Comparison of ENCODE assay signal across 13 mouse cellular contexts in the genomic region with DNA sequence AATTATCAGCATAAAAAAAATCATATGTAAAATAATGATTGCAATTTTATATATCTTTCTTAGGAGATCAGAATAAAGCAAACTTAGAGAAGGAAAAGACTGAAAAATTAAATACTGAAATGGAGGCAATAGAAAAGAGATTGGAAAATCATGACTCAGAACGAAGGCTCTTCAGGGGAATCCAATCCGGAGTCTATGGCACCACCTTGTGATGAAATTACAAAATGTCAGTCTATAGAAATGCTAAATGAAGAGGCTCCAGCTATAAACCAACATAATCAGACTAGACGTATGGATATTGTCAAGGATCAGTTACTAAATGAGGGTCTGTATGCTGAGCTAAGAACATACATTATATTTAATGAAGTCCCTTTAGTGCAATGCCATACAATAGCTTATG. TPM values are rescaled to one million over a fixed set of nuclear protein-coding genes. Genes with fewer than 3 reads are reported as not detected.
DNase-seq lines count a peak whose midpoint lies in the region; ATAC-seq and TF ChIP-seq lines count a peak whose summit lies in the region.
"Had no signal": no experiment of that assay in that cellular context is flagged by ENCODE, and none has a peak within 500 bp of the region (broad histone marks: within the 10 kb centered on the region; RNA-seq: fewer than 3 reads in every experiment).

No protein-coding gene starts in this region.

- POLR2A ChIA-PET in Patski (lab: Charles Lee): interaction anchor here (1.0 kb wide), 1 partner anchor 197 kb away, joined by 4 read pairs; no protein-coding TSS in a partner anchor

- CTCF ChIA-PET in Patski (lab: Charles Lee): interaction anchor here (0.9 to 2.7 kb wide), 7 partner anchors 62 to 197 kb away, joined by 3 to 17 read pairs (median 4); no protein-coding TSS in a partner anchor

- H3K4me2 ChIP-seq in heart, postnatal 0 days (ENCODE audit: low read depth, low read length): no peak overlapping the region
- H3K4me2 ChIP-seq in liver, embryonic 14.5 days (ENCODE audit: low read depth): no peak overlapping the region
- H3K4me2 ChIP-seq in liver, embryonic 11.5 days: no peak overlapping the region
- H3K4me2 ChIP-seq: hindbrain, embryonic 15.5 days; limb, embryonic 15.5 days had no signal

- no peak overlapping the region for H3K9ac ChIP-seq in heart, postnatal 0 days (replicated peaks; ENCODE audit: low read depth, low read length)
- no peak overlapping the region for H3K9ac ChIP-seq in liver, embryonic 14.5 days (replicated peaks)
- H3K9ac ChIP-seq in liver, embryonic 11.5 days (ENCODE audit: low read depth, low read length): no peak overlapping the region
- H3K9ac ChIP-seq: hindbrain, embryonic 15.5 days; limb, embryonic 15.5 days had no signal

- TF ChIP-seq EP300 in heart, postnatal 0 days (IDR thresholded peaks at IDR 0.05; ENCODE audit: low read depth): no peak
- no peak for TF ChIP-seq EP300 in liver, embryonic 14.5 days (IDR thresholded peaks at IDR 0.05; ENCODE audit: low read depth)

- in situ Hi-C loops in Patski (cut with MboI; ENCODE audit: low pct_unique_long_range_greater_than_20kb): no loop called here

- TF ChIP-seq CTCF in heart, postnatal 0 days (IDR thresholded peaks at IDR 0.05; ENCODE audit: low read depth): peak; percentile 43
- TF ChIP-seq CTCF in liver, embryonic 14.5 days (IDR thresholded peaks at IDR 0.05; ENCODE audit: low read depth): 0 out of 2 replicates have a peak, but pooled peaks have one; percentile 18
- TF ChIP-seq CTCF in Patski (IDR thresholded peaks at IDR 0.05): peak; percentile 48

- H3K4me1 ChIP-seq in heart, postnatal 0 days (ENCODE audit: control insufficient read depth, insufficient read depth): no peaks in the 10 kb centered on the region
- H3K4me1 ChIP-seq in liver, embryonic 14.5 days (replicated peaks; ENCODE audit: control insufficient read depth in 2 of 2, insufficient read depth in 2 of 2, low read length in 1 of 2): no peaks in the 10 kb centered on the region
- no peaks in the 10 kb centered on the region for H3K4me1 ChIP-seq in liver, embryonic 11.5 days (replicated peaks; ENCODE audit: control insufficient read depth, insufficient read depth, low read length)
- H3K4me1 ChIP-seq: hindbrain, embryonic 15.5 days; limb, embryonic 15.5 days had no signal

- no peak for ATAC-seq in heart, postnatal 0 days (ENCODE audit: insufficient read depth, low read depth)
- no peak for ATAC-seq in liver, embryonic 14.5 days (ENCODE audit: insufficient read depth)
- ATAC-seq in liver, embryonic 11.5 days (replicated peaks; ENCODE audit: low FRiP score): no peak
- no peak for ATAC-seq in Patski

- no peaks in the 10 kb centered on the region for H3K36me3 ChIP-seq in heart, postnatal 0 days (replicated peaks; ENCODE audit: control insufficient read depth, insufficient read depth, low read length)
- no peaks in the 10 kb centered on the region for H3K36me3 ChIP-seq in liver, embryonic 14.5 days (replicated peaks; ENCODE audit: control insufficient read depth, insufficient read depth, low read depth)
- H3K36me3 ChIP-seq in liver, embryonic 11.5 days (ENCODE audit: control insufficient read depth, insufficient read depth, low read length): no peaks in the 10 kb centered on the region
- H3K36me3 ChIP-seq: hindbrain, embryonic 15.5 days; limb, embryonic 15.5 days had no signal

- H3K4me3 ChIP-seq in heart, postnatal 0 days (ENCODE audit: low read depth, low read length): no peak overlapping the region
- H3K4me3 ChIP-seq in liver, embryonic 14.5 days (ENCODE audit: insufficient read depth in 1 of 2, low read depth in 2 of 2, low read length in 2 of 2): no peak overlapping the region
- H3K4me3 ChIP-seq in liver, embryonic 11.5 days (ENCODE audit: low read depth, low read length): no peak overlapping the region
- H3K4me3 ChIP-seq: hindbrain, embryonic 15.5 days; limb, embryonic 15.5 days had no signal

- intact Hi-C loops in heart, postnatal 36 days (cut with DNase I): loop anchor here (1.0 to 2.0 kb wide), 2 partner anchors 97 to 198 kb away; no protein-coding TSS in a partner anchor

- H3K9me3 ChIP-seq in heart, postnatal 0 days (replicated peaks; ENCODE audit: control insufficient read depth, low read length): no peaks in the 10 kb centered on the region
- no peaks in the 10 kb centered on the region for H3K9me3 ChIP-seq in liver, embryonic 14.5 days (ENCODE audit: control insufficient read depth, low read length)
- no peaks in the 10 kb centered on the region for H3K9me3 ChIP-seq in liver, embryonic 11.5 days (ENCODE audit: control insufficient read depth, low read length)
- H3K9me3 ChIP-seq: hindbrain, embryonic 15.5 days; limb, embryonic 15.5 days had no signal

- 0 out of 2 replicates have a peak, but pooled peaks cover 3% of the 10 kb centered on the region for H3K27me3 ChIP-seq in heart, postnatal 0 days (ENCODE audit: control insufficient read depth, insufficient read depth, low read length)
- H3K27me3 ChIP-seq in liver, embryonic 14.5 days (ENCODE audit: control insufficient read depth, insufficient read depth, low read length): no peaks in the 10 kb centered on the region
- no peaks in the 10 kb centered on the region for H3K27me3 ChIP-seq in liver, embryonic 11.5 days (replicated peaks; ENCODE audit: control insufficient read depth, insufficient read depth, low read length)
- H3K27me3 ChIP-seq in Patski: no peaks in the 10 kb centered on the region
- H3K27me3 ChIP-seq: hindbrain, embryonic 15.5 days; limb, embryonic 15.5 days had no signal

- H3K27ac ChIP-seq in heart, postnatal 0 days (ENCODE audit: low read depth): no peak overlapping the region
- H3K27ac ChIP-seq in liver, embryonic 14.5 days: no peak overlapping the region
- no peak overlapping the region for H3K27ac ChIP-seq in liver, embryonic 11.5 days (ENCODE audit: low read depth, low read length)
- H3K27ac ChIP-seq: hindbrain, embryonic 15.5 days; limb, embryonic 15.5 days; macrophage had no signal

- 51% methylated on average over 3 of the region's 3 CpGs for WGBS in heart, postnatal 0 days
- 41% methylated on average over 3 of the region's 3 CpGs for WGBS in liver, embryonic 14.5 days (ENCODE audit: insufficient replicate concordance)
- 60% methylated on average over 3 of the region's 3 CpGs for WGBS in liver, embryonic 11.5 days

- DNase-seq in heart, postnatal 0 days (ENCODE audit: low spot score): peak; percentile 13
- no peak for DNase-seq in heart, postnatal 36 days
- DNase-seq in liver, embryonic 14.5 days (ENCODE audit: low read depth in 3 of 3, low spot score in 3 of 3): no peak
- DNase-seq in liver, embryonic 11.5 days (ENCODE audit: low spot score): no peak
- no peak for DNase-seq in Patski (ENCODE audit: low read depth, low spot score)
- DNase-seq in retina, embryonic 14.5 days (ENCODE audit: low spot score): peak; percentile 61
- no peak for DNase-seq in thymus, postnatal 25 days

RNA-seq across cellular contexts. Expression of a gene that starts 3.1 kb away (rescaled TPM):
- not detected in 2 replicates for total RNA-seq in heart, postnatal 0 days (2014; rRNA removed; ENCODE audit: low replicate concordance)
- polyA plus RNA-seq in heart, postnatal 0 days (2015; fragmentation: Nextera tagmentation; extraction: Ambion mirVana): not detected in 2 replicates
- total RNA-seq in heart, postnatal 36 days (2021): not detected
- not detected in 2 replicates for polyA plus RNA-seq in liver, embryonic 14.5 days (2012; rRNA removed)
- polyA plus RNA-seq in liver, embryonic 14.5 days (2014; fragmentation: Nextera tagmentation; extraction: Ambion mirVana): not detected in 2 replicates
- polyA plus RNA-seq in liver, embryonic 11.5 days (2014; fragmentation: Nextera tagmentation; extraction: Ambion mirVana): not detected in 2 replicates
- polyA plus RNA-seq in Patski (2021): not detected
- total RNA-seq: common myeloid progenitor, adult 5-6 weeks had no signal
- polyA plus RNA-seq: forebrain, embryonic 11.5 days; gonadal fat pad, adult 2 months; hindbrain, embryonic 15.5 days; limb, embryonic 15.5 days; macrophage had no signal

RNA-seq across cellular contexts. Expression of a gene that starts 6.9 kb away (rescaled TPM):
- total RNA-seq in heart, postnatal 0 days (2014; rRNA removed; ENCODE audit: low replicate concordance): not detected in 2 replicates
- polyA plus RNA-seq in heart, postnatal 0 days (2015; fragmentation: Nextera tagmentation; extraction: Ambion mirVana): not detected in 2 replicates
- total RNA-seq in heart, postnatal 36 days (2021): not detected
- polyA plus RNA-seq in liver, embryonic 14.5 days (2012; rRNA removed): not detected in 2 replicates
- not detected in 2 replicates for polyA plus RNA-seq in liver, embryonic 14.5 days (2014; fragmentation: Nextera tagmentation; extraction: Ambion mirVana)
- not detected in 2 replicates for polyA plus RNA-seq in liver, embryonic 11.5 days (2014; fragmentation: Nextera tagmentation; extraction: Ambion mirVana)
- polyA plus RNA-seq in Patski (2021): 0.03 TPM
- total RNA-seq: common myeloid progenitor, adult 5-6 weeks had no signal
- polyA plus RNA-seq: forebrain, embryonic 11.5 days; hindbrain, embryonic 15.5 days; limb, embryonic 15.5 days; macrophage had no signal

RNA-seq across cellular contexts. Expression of a gene that starts 35.3 kb away (rescaled TPM):
- not detected in 2 replicates for total RNA-seq in heart, postnatal 0 days (2014; rRNA removed; ENCODE audit: low replicate concordance)
- not detected in 2 replicates for polyA plus RNA-seq in heart, postnatal 0 days (2015; fragmentation: Nextera tagmentation; extraction: Ambion mirVana)
- total RNA-seq in heart, postnatal 36 days (2021): not detected
- not detected in 2 replicates for polyA plus RNA-seq in liver, embryonic 14.5 days (2012; rRNA removed)
- polyA plus RNA-seq in liver, embryonic 14.5 days (2014; fragmentation: Nextera tagmentation; extraction: Ambion mirVana): not detected in 2 replicates
- polyA plus RNA-seq in liver, embryonic 11.5 days (2014; fragmentation: Nextera tagmentation; extraction: Ambion mirVana): not detected in 2 replicates
- not detected for polyA plus RNA-seq in Patski (2021)
- total RNA-seq: common myeloid progenitor, adult 5-6 weeks had no signal
- polyA plus RNA-seq: forebrain, embryonic 11.5 days; gonadal fat pad, adult 2 months; hindbrain, embryonic 15.5 days; limb, embryonic 15.5 days; macrophage had no signal

RNA-seq across cellular contexts. Expression of a gene that starts 37.2 kb away (rescaled TPM):
- total RNA-seq in heart, postnatal 0 days (2014; rRNA removed; ENCODE audit: low replicate concordance): not detected in 2 replicates
- polyA plus RNA-seq in heart, postnatal 0 days (2015; fragmentation: Nextera tagmentation; extraction: Ambion mirVana): not detected in 2 replicates
- total RNA-seq in heart, postnatal 36 days (2021): not detected
- polyA plus RNA-seq in liver, embryonic 14.5 days (2012; rRNA removed): not detected in 2 replicates
- not detected in 2 replicates for polyA plus RNA-seq in liver, embryonic 14.5 days (2014; fragmentation: Nextera tagmentation; extraction: Ambion mirVana)
- polyA plus RNA-seq in liver, embryonic 11.5 days (2014; fragmentation: Nextera tagmentation; extraction: Ambion mirVana): not detected in 2 replicates
- 0.05 TPM for polyA plus RNA-seq in Patski (2021)
- total RNA-seq: common myeloid progenitor, adult 5-6 weeks had no signal
- polyA plus RNA-seq: forebrain, embryonic 11.5 days; hindbrain, embryonic 15.5 days; limb, embryonic 15.5 days; macrophage had no signal

RNA-seq across cellular contexts. Expression of a gene that starts 46.6 kb away (rescaled TPM):
- total RNA-seq in heart, postnatal 0 days (2014; rRNA removed; ENCODE audit: low replicate concordance): not detected in 2 replicates
- polyA plus RNA-seq in heart, postnatal 0 days (2015; fragmentation: Nextera tagmentation; extraction: Ambion mirVana): not detected in 2 replicates
- total RNA-seq in heart, postnatal 36 days (2021): not detected
- polyA plus RNA-seq in liver, embryonic 14.5 days (2012; rRNA removed): not detected in 2 replicates
- not detected in 2 replicates for polyA plus RNA-seq in liver, embryonic 14.5 days (2014; fragmentation: Nextera tagmentation; extraction: Ambion mirVana)
- not detected in 2 replicates for polyA plus RNA-seq in liver, embryonic 11.5 days (2014; fragmentation: Nextera tagmentation; extraction: Ambion mirVana)
- polyA plus RNA-seq in Patski (2021): not detected
- total RNA-seq: common myeloid progenitor, adult 5-6 weeks had no signal
- polyA plus RNA-seq: forebrain, embryonic 11.5 days; hindbrain, embryonic 15.5 days; limb, embryonic 15.5 days; macrophage had no signal

Comparison
In these comparisons a context has a peak if more than half of its experiments do, and no peak if none do; other contexts are left out.
1. DNase-seq: peak in heart, postnatal 0 days (single experiment) and retina, embryonic 14.5 days (single experiment); none in heart, postnatal 36 days (0 of 2), liver, embryonic 14.5 days (0 of 3), liver, embryonic 11.5 days (single experiment), Patski (single experiment) and thymus, postnatal 25 days (single experiment).
2. Peak in every context shown above with its lines, with median percentiles within 50 percentile points of each other: CTCF ChIP-seq.